Mouse (Mus musculus) midbrain, embryonic 11.5 days (tissue): Measurements from ENCODE around the gene Plk2. TPM values are rescaled to one million over a fixed set of nuclear protein-coding genes. Genes with fewer than 3 reads are reported as not detected.
"Not testable (repeated sequence)": the region's sequence is repeated elsewhere in the genome, so short reads cannot be mapped to it uniquely, and the experiment has no call there.

Experiments used
- ATAC-seq: fragments of 200-750 bp; cut with Nextera tagmentation; 2 replicates; pipeline ENCODE4 v1.8.0; 2017; ENCODE audit warnings: moderate TSS enrichment, moderate library complexity; ENCODE audit not compliant: low FRiP score
- DNase-seq: peaks from one replicate; pipeline ENCODE4 v3.0.0; 2015; ENCODE audit warnings: low spot score; ENCODE audit errors: missing footprints
- H3K27ac ChIP-seq: fragments of 300-500 bp; sonication (generic); 2 replicates; pipeline ENCODE4 v1.5.1; 2014; ENCODE audit warnings: low read depth, low read length
- H3K27me3 ChIP-seq: fragments of 300-500 bp; sonication (generic); 2 replicates; pipeline ENCODE4 v1.6.1; 2014; ENCODE audit warnings: mild to moderate bottlenecking, low read length, moderate library complexity, mixed read lengths; ENCODE audit not compliant: control insufficient read depth, insufficient read depth
- H3K36me3 ChIP-seq: fragments of 300-500 bp; sonication (generic); 2 replicates; pipeline ENCODE4 v1.6.1; 2014; ENCODE audit warnings: mild to moderate bottlenecking, low read length, moderate library complexity, mixed read lengths; ENCODE audit not compliant: control insufficient read depth, insufficient read depth
- H3K4me1 ChIP-seq: fragments of 300-500 bp; sonication (generic); 2 replicates; pipeline ENCODE4 v1.6.1; 2014; ENCODE audit warnings: low read length; ENCODE audit not compliant: control insufficient read depth, insufficient read depth
- H3K4me2 ChIP-seq: fragments of 300-500 bp; sonication (generic); 2 replicates; pipeline ENCODE4 v1.6.1; 2014; ENCODE audit warnings: mild to moderate bottlenecking, moderate library complexity
- H3K4me3 ChIP-seq: fragments of 300-500 bp; sonication (generic); 2 replicates; pipeline ENCODE4 v1.5.1; 2014; ENCODE audit warnings: low read depth, low read length
- H3K9ac ChIP-seq: fragments of 300-500 bp; sonication (generic); 2 replicates; pipeline ENCODE4 v1.6.1; 2014; ENCODE audit warnings: low read length
- H3K9me3 ChIP-seq: fragments of 300-500 bp; sonication (generic); 2 replicates; pipeline ENCODE4 v1.6.1; 2016; ENCODE audit warnings: low read length; ENCODE audit not compliant: control insufficient read depth
- WGBS: fragments of 180-500 bp; shearing (Covaris S2); extraction: QIAGEN DNeasy Blood & Tissue Kit; methylation state at CpG from one replicate; pipeline ENCODE4 v1.1.7; 2014; 5-methylcytosine and 5-hydroxymethylcytosine counted together
- polyA plus RNA-seq: library from polyadenylated mRNA; unstranded; fragments of >200 nt; fragmentation: Nextera tagmentation; extraction: Ambion mirVana; gene quantifications from 2 replicates; pipeline ENCODE4 v1.2.1, GENCODE M21; 2014

Plk2 gene
- polyA plus RNA-seq, 1 experiment from 2014 or later: 63.4 TPM

- Histone ChIP-seq H3K4me1 (no peaks in the 10 kb centered on the region), H3K4me3 (no peak overlapping the region), H3K9ac (no peak overlapping the region), H3K27me3 (no peaks in the 10 kb centered on the region), H3K36me3 (peaks cover 9% of the 10 kb centered on the region; the same call in 1 of the 2 replicates), H3K9me3 (no peaks in the 10 kb centered on the region), H3K4me2 (no peak overlapping the region), H3K27ac (no peak overlapping the region)
- 90% methylated on average over 3 of the region's 3 CpGs for WGBS
- DNase-seq: peak; percentile 66
- ATAC-seq: no peak
These were observed 6.6 kb downstream of the Plk2 start for GRCm38 (mm10) chr13:110401443-110401842.

- H3K9me3 ChIP-seq: no peaks in the 10 kb centered on the region
- H3K27me3 ChIP-seq: no peaks in the 10 kb centered on the region
- ATAC-seq (no peak), DNase-seq (no peak)
- H3K4me3 ChIP-seq: no peak overlapping the region
- H3K9ac ChIP-seq: no peak overlapping the region
- WGBS: 96% methylated on average over 2 of the region's 2 CpGs
- H3K27ac ChIP-seq: no peak overlapping the region
- H3K36me3 ChIP-seq: peaks cover 9% of the 10 kb centered on the region; the same call in 1 of the 2 replicates
- no peak overlapping the region for H3K4me2 ChIP-seq
- no peaks in the 10 kb centered on the region for H3K4me1 ChIP-seq
These were observed 7.0 kb downstream of the Plk2 start for GRCm38 (mm10) chr13:110401877-110402276.

GRCm38 (mm10) chr13:110404059-110404458, 9.2 kb downstream of the Plk2 start:
- Histone ChIP-seq H3K36me3 (peaks cover 3% of the 10 kb centered on the region; the same call in 1 of the 2 replicates), H3K4me1 (no peaks in the 10 kb centered on the region), H3K4me3 (no peak overlapping the region), H3K4me2 (no peak overlapping the region), H3K9me3 (no peaks in the 10 kb centered on the region), H3K27me3 (no peaks in the 10 kb centered on the region), H3K9ac (no peak overlapping the region), H3K27ac (no peak overlapping the region)
- WGBS: 80% methylated on average over 8 of the region's 8 CpGs
- peak; percentile 81 for DNase-seq
- ATAC-seq: no peak

- not testable (repeated sequence) for H3K4me3 ChIP-seq, H3K9me3 ChIP-seq, H3K9ac ChIP-seq, H3K4me1 ChIP-seq, ATAC-seq, H3K4me2 ChIP-seq, H3K36me3 ChIP-seq, H3K27ac ChIP-seq, H3K27me3 ChIP-seq
- 80% methylated on average over 5 of the region's 5 CpGs for WGBS
- peak; percentile 59 for DNase-seq
These were observed 9.8 kb downstream of the Plk2 start for GRCm38 (mm10) chr13:110404686-110405085.

- ATAC-seq: peak; percentile 63; the same call in 1 of the 2 replicates
- no peak overlapping the region for H3K9ac ChIP-seq
- 73% methylated on average over 5 of the region's 5 CpGs for WGBS
These were observed 11.3 kb downstream of the Plk2 start for GRCm38 (mm10) chr13:110406152-110406551.

GRCm38 (mm10) chr13:110412572-110413209, 17.8 kb downstream of the Plk2 start:
- no peak overlapping the region for H3K4me2 ChIP-seq
- H3K4me3 ChIP-seq: no peak overlapping the region
- H3K36me3 ChIP-seq: no peaks in the 10 kb centered on the region
- H3K9me3 ChIP-seq: no peaks in the 10 kb centered on the region
- no peak overlapping the region for H3K27ac ChIP-seq
- no peak overlapping the region for H3K9ac ChIP-seq
- 90% methylated on average over 12 of the region's 12 CpGs for WGBS
- no peaks in the 10 kb centered on the region for H3K27me3 ChIP-seq
- DNase-seq (peak; percentile 39), ATAC-seq (no peak)
- H3K4me1 ChIP-seq: no peaks in the 10 kb centered on the region

More at GRCm38 (mm10) chr13:110406152-110406551, 11.3 kb downstream of the Plk2 start:
- Histone ChIP-seq H3K36me3 (no peaks in the 10 kb centered on the region), H3K27ac (no peak overlapping the region), H3K4me2 (no peak overlapping the region), H3K4me3 (no peak overlapping the region), H3K27me3 (no peaks in the 10 kb centered on the region), H3K9me3 (no peaks in the 10 kb centered on the region), H3K4me1 (no peaks in the 10 kb centered on the region)
- DNase-seq: peak; percentile 45

GRCm38 (mm10) chr13:110418656-110419055, 23.8 kb downstream of the Plk2 start:
- Histone ChIP-seq H3K4me2 (no peak overlapping the region), H3K27me3 (no peaks in the 10 kb centered on the region), H3K4me3 (no peak overlapping the region), H3K4me1 (no peaks in the 10 kb centered on the region), H3K27ac (no peak overlapping the region), H3K9me3 (no peaks in the 10 kb centered on the region), H3K9ac (no peak overlapping the region), H3K36me3 (no peaks in the 10 kb centered on the region)
- DNase-seq (no peak), ATAC-seq (no peak)
- 87% methylated on average over 5 of the region's 5 CpGs for WGBS

GRCm38 (mm10) chr13:110419640-110420039, 24.8 kb downstream of the Plk2 start:
- 86% methylated on average over 5 of the region's 5 CpGs for WGBS

GRCm38 (mm10) chr13:110422434-110422833, 27.6 kb downstream of the Plk2 start:
- Histone ChIP-seq H3K27me3 (no peaks in the 10 kb centered on the region), H3K9ac (no peak overlapping the region), H3K27ac (no peak overlapping the region), H3K36me3 (no peaks in the 10 kb centered on the region), H3K4me2 (no peak overlapping the region), H3K4me1 (no peaks in the 10 kb centered on the region), H3K9me3 (no peaks in the 10 kb centered on the region), H3K4me3 (no peak overlapping the region)
- 92% methylated on average over 7 of the region's 7 CpGs for WGBS
- ATAC-seq (no peak), DNase-seq (no peak)

More at GRCm38 (mm10) chr13:110419640-110420039, 24.8 kb downstream of the Plk2 start:
- no peaks in the 10 kb centered on the region for H3K4me1 ChIP-seq
- DNase-seq: no peak
- H3K9ac ChIP-seq: no peak overlapping the region
- no peak for ATAC-seq
- no peaks in the 10 kb centered on the region for H3K27me3 ChIP-seq
- H3K9me3 ChIP-seq: no peaks in the 10 kb centered on the region
- no peak overlapping the region for H3K27ac ChIP-seq
- no peaks in the 10 kb centered on the region for H3K36me3 ChIP-seq
- H3K4me2 ChIP-seq: no peak overlapping the region
- no peak overlapping the region for H3K4me3 ChIP-seq
